Mouse (Mus musculus): ENCODE results near the gene Coro7. TPM values are rescaled to one million over a fixed set of nuclear protein-coding genes. Genes with fewer than 3 reads are reported as not detected.

Gene Coro7
- polyA plus RNA-seq, 1 experiment from 2014 or later = 12.4 TPM

GRCm38 (mm10) chr16:4674091-4674490 lies 5.5 kb downstream of the Coro7 start:
- Histone ChIP-seq H3K9ac (ENCODE audit: low read depth, low read length) (no peak overlapping the region), H3K4me2 (no peak overlapping the region), H3K4me1 (ENCODE audit: control insufficient read depth, insufficient read depth, low read length) (peaks cover 11% of the 10 kb centered on the region), H3K9me3 (replicated peaks; ENCODE audit: control insufficient read depth, low read length) (no peaks in the 10 kb centered on the region), H3K4me3 (ENCODE audit: low read depth, low read length) (no peak overlapping the region), H3K27ac (ENCODE audit: low read depth, low read length) (no peak overlapping the region), H3K27me3 (ENCODE audit: control insufficient read depth, insufficient read depth, low read length) (no peaks in the 10 kb centered on the region), H3K36me3 (ENCODE audit: control insufficient read depth, insufficient read depth, low read length) (peaks cover 9% of the 10 kb centered on the region)
- no peak for ATAC-seq (replicated peaks; ENCODE audit: insufficient number of reproducible peaks, low FRiP score, low TSS enrichment)
- 80% methylated on average over 4 of the region's 4 CpGs for WGBS (ENCODE audit: insufficient replicate concordance)

GRCm38 (mm10) chr16:4670317-4670716 lies 9.3 kb downstream of the Coro7 start:
- Histone ChIP-seq H3K4me3 (ENCODE audit: low read depth, low read length) (no peak overlapping the region), H3K4me2 (no peak overlapping the region), H3K27me3 (ENCODE audit: control insufficient read depth, insufficient read depth, low read length) (no peaks in the 10 kb centered on the region), H3K9me3 (replicated peaks; ENCODE audit: control insufficient read depth, low read length) (no peaks in the 10 kb centered on the region), H3K9ac (ENCODE audit: low read depth, low read length) (no peak overlapping the region), H3K27ac (ENCODE audit: low read depth, low read length) (no peak overlapping the region), H3K36me3 (ENCODE audit: control insufficient read depth, insufficient read depth, low read length) (peaks cover 9% of the 10 kb centered on the region), H3K4me1 (ENCODE audit: control insufficient read depth, insufficient read depth, low read length) (no peaks in the 10 kb centered on the region)
- 63% methylated on average over 5 of the region's 5 CpGs for WGBS (ENCODE audit: insufficient replicate concordance)
- ATAC-seq (replicated peaks; ENCODE audit: insufficient number of reproducible peaks, low FRiP score, low TSS enrichment) = no peak

GRCm38 (mm10) chr16:4667190-4667808 lies 12.3 kb downstream of the Coro7 start:
- 19% methylated on average over 3 of the region's 3 CpGs for WGBS (ENCODE audit: insufficient replicate concordance)

GRCm38 (mm10) chr16:4665726-4666125 lies 13.9 kb downstream of the Coro7 start:
- H3K36me3 ChIP-seq (ENCODE audit: control insufficient read depth, insufficient read depth, low read length) = peaks cover 16% of the 10 kb centered on the region
- 88% methylated on average over 2 of the region's 2 CpGs for WGBS (ENCODE audit: insufficient replicate concordance)
- no peak overlapping the region for H3K9ac ChIP-seq (ENCODE audit: low read depth, low read length)
- ATAC-seq (replicated peaks; ENCODE audit: insufficient number of reproducible peaks, low FRiP score, low TSS enrichment) = no peak
- no peak overlapping the region for H3K4me2 ChIP-seq
- no peaks in the 10 kb centered on the region for H3K27me3 ChIP-seq (ENCODE audit: control insufficient read depth, insufficient read depth, low read length)
- no peak overlapping the region for H3K27ac ChIP-seq (ENCODE audit: low read depth, low read length)
- no peaks in the 10 kb centered on the region for H3K9me3 ChIP-seq (replicated peaks; ENCODE audit: control insufficient read depth, low read length)
- H3K4me1 ChIP-seq (ENCODE audit: control insufficient read depth, insufficient read depth, low read length) = no peaks in the 10 kb centered on the region
- H3K4me3 ChIP-seq (ENCODE audit: low read depth, low read length) = no peak overlapping the region

More at GRCm38 (mm10) chr16:4667190-4667808, 12.3 kb downstream of the Coro7 start:
- no peaks in the 10 kb centered on the region for H3K27me3 ChIP-seq (ENCODE audit: control insufficient read depth, insufficient read depth, low read length)
- peak; percentile 67 for ATAC-seq (replicated peaks; ENCODE audit: insufficient number of reproducible peaks, low FRiP score, low TSS enrichment)
- no peaks in the 10 kb centered on the region for H3K4me1 ChIP-seq (ENCODE audit: control insufficient read depth, insufficient read depth, low read length)
- no peak overlapping the region for H3K9ac ChIP-seq (ENCODE audit: low read depth, low read length)
- H3K36me3 ChIP-seq (ENCODE audit: control insufficient read depth, insufficient read depth, low read length) = peaks cover 9% of the 10 kb centered on the region
- H3K4me2 ChIP-seq = no peak overlapping the region
- no peak overlapping the region for H3K27ac ChIP-seq (ENCODE audit: low read depth, low read length)
- no peak overlapping the region for H3K4me3 ChIP-seq (ENCODE audit: low read depth, low read length)
- H3K9me3 ChIP-seq (replicated peaks; ENCODE audit: control insufficient read depth, low read length) = no peaks in the 10 kb centered on the region

GRCm38 (mm10) chr16:4663806-4664205 lies 15.8 kb downstream of the Coro7 start:
- WGBS (ENCODE audit: insufficient replicate concordance) = 85% methylated on average over 2 of the region's 2 CpGs
- Histone ChIP-seq H3K36me3 (ENCODE audit: control insufficient read depth, insufficient read depth, low read length) (peaks cover 15% of the 10 kb centered on the region), H3K4me1 (ENCODE audit: control insufficient read depth, insufficient read depth, low read length) (peaks cover 6% of the 10 kb centered on the region), H3K27ac (ENCODE audit: low read depth, low read length) (no peak overlapping the region), H3K4me3 (ENCODE audit: low read depth, low read length) (no peak overlapping the region), H3K9ac (ENCODE audit: low read depth, low read length) (no peak overlapping the region), H3K27me3 (ENCODE audit: control insufficient read depth, insufficient read depth, low read length) (no peaks in the 10 kb centered on the region), H3K4me2 (no peak overlapping the region), H3K9me3 (replicated peaks; ENCODE audit: control insufficient read depth, low read length) (no peaks in the 10 kb centered on the region)
- no peak for ATAC-seq (replicated peaks; ENCODE audit: insufficient number of reproducible peaks, low FRiP score, low TSS enrichment)

GRCm38 (mm10) chr16:4661605-4662004 lies 18.0 kb downstream of the Coro7 start:
- H3K4me2 ChIP-seq = no peak overlapping the region
- H3K4me1 ChIP-seq (ENCODE audit: control insufficient read depth, insufficient read depth, low read length) = peaks cover 16% of the 10 kb centered on the region
- no peak overlapping the region for H3K9ac ChIP-seq (ENCODE audit: low read depth, low read length)
- H3K36me3 ChIP-seq (ENCODE audit: control insufficient read depth, insufficient read depth, low read length) = peaks cover 12% of the 10 kb centered on the region; the same call in 1 of the 2 replicates
- 66% methylated on average over 2 of the region's 2 CpGs for WGBS (ENCODE audit: insufficient replicate concordance)
- ATAC-seq (replicated peaks; ENCODE audit: insufficient number of reproducible peaks, low FRiP score, low TSS enrichment) = no peak
- H3K4me3 ChIP-seq (ENCODE audit: low read depth, low read length) = no peak overlapping the region
- H3K27ac ChIP-seq (ENCODE audit: low read depth, low read length) = no peak overlapping the region
- H3K9me3 ChIP-seq (replicated peaks; ENCODE audit: control insufficient read depth, low read length) = no peaks in the 10 kb centered on the region
- no peaks in the 10 kb centered on the region for H3K27me3 ChIP-seq (ENCODE audit: control insufficient read depth, insufficient read depth, low read length)

- H3K4me1 ChIP-seq (ENCODE audit: control insufficient read depth, insufficient read depth, low read length) = peaks cover 37% of the 10 kb centered on the region
Measured at GRCm38 (mm10) chr16:4659326-4659725, 20.3 kb downstream of the Coro7 start.

GRCm38 (mm10) chr16:4658781-4659245 lies 20.8 kb downstream of the Coro7 start:
- H3K9ac ChIP-seq (ENCODE audit: low read depth, low read length) = peak overlapping the region; percentile 58; the same call in 1 of the 2 replicates

More at GRCm38 (mm10) chr16:4659326-4659725, 20.3 kb downstream of the Coro7 start:
- H3K9me3 ChIP-seq (replicated peaks; ENCODE audit: control insufficient read depth, low read length) = no peaks in the 10 kb centered on the region
- peak overlapping the region; percentile 75 for H3K27ac ChIP-seq (ENCODE audit: low read depth, low read length)
- H3K4me2 ChIP-seq = peak overlapping the region; percentile 2; the same call in 1 of the 2 replicates
- no peaks in the 10 kb centered on the region for H3K27me3 ChIP-seq (ENCODE audit: control insufficient read depth, insufficient read depth, low read length)
- ATAC-seq (replicated peaks; ENCODE audit: insufficient number of reproducible peaks, low FRiP score, low TSS enrichment) = no peak
- H3K9ac ChIP-seq (ENCODE audit: low read depth, low read length) = peak overlapping the region; percentile 58; the same call in 1 of the 2 replicates
- H3K36me3 ChIP-seq (ENCODE audit: control insufficient read depth, insufficient read depth, low read length) = peaks cover 10% of the 10 kb centered on the region; the same call in 1 of the 2 replicates
- WGBS (ENCODE audit: insufficient replicate concordance) = 23% methylated on average over 2 of the region's 2 CpGs
- no peak overlapping the region for H3K4me3 ChIP-seq (ENCODE audit: low read depth, low read length)

More at GRCm38 (mm10) chr16:4658781-4659245, 20.8 kb downstream of the Coro7 start:
- Histone ChIP-seq H3K9me3 (replicated peaks; ENCODE audit: control insufficient read depth, low read length) (no peaks in the 10 kb centered on the region), H3K36me3 (ENCODE audit: control insufficient read depth, insufficient read depth, low read length) (peaks cover 10% of the 10 kb centered on the region), H3K4me2 (peak overlapping the region; percentile 2; the same call in 1 of the 2 replicates), H3K27ac (ENCODE audit: low read depth, low read length) (peak overlapping the region; percentile 75), H3K27me3 (ENCODE audit: control insufficient read depth, insufficient read depth, low read length) (no peaks in the 10 kb centered on the region), H3K4me3 (ENCODE audit: low read depth, low read length) (no peak overlapping the region; the same call in 1 of the 2 replicates), H3K4me1 (ENCODE audit: control insufficient read depth, insufficient read depth, low read length) (peaks cover 37% of the 10 kb centered on the region)
- peak; percentile 57 for ATAC-seq (replicated peaks; ENCODE audit: insufficient number of reproducible peaks, low FRiP score, low TSS enrichment)
- 27% methylated on average over 11 of the region's 11 CpGs for WGBS (ENCODE audit: insufficient replicate concordance)

Data from heart, embryonic 11.5 days (tissue).